Comparison of ENCODE assay signal across 12 mouse cellular contexts in the genomic region with DNA sequence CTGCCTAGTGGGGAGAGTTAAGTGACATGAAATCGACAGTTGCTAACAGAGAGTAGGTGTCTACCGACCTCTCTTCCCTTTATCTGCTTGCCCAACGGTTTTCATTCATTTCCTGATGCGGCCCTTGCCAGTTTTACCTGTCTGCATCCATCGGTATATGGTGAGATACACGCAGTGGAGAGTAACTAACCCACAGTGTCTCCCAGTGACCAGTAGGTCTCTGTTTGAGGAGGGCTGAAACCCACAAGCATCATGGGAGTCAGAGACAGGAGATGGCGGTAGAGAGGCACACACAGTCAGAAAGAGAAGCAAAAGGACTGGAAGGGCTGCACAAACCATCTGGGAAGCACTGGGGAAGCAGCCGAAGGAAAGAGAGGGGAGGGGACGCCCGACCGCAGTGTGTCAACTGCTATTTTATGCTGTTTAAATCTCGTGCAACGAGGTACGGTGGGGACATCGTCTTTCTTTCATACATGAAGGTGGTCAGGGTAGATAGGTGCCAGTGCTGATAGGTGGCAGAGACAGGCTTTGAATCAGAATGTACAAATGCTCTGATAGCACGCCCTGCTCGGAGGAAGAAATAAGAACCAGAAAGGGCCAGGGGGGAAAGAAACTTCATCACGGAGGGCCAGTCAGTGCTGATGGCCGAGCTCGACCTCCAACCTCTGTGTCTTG. TPM values are rescaled to one million over a fixed set of nuclear protein-coding genes. Genes with fewer than 3 reads are reported as not detected.
DNase-seq lines count a peak whose midpoint lies in the region; ATAC-seq and TF ChIP-seq lines count a peak whose summit lies in the region.
"Had no signal": no experiment of that assay in that cellular context is flagged by ENCODE, and none has a peak within 500 bp of the region (broad histone marks: within the 10 kb centered on the region; RNA-seq: fewer than 3 reads in every experiment).

No protein-coding gene starts in this region.

- H3K9ac ChIP-seq in kidney, embryonic 15.5 days = no peak overlapping the region

- 0 out of 2 replicates have a peak, but pooled peaks have one; percentile 12 for TF ChIP-seq CTCF in cortical plate, adult 2 months (IDR thresholded peaks at IDR 0.05; ENCODE audit: extremely low read depth, insufficient read depth, low read length)

- DNase-seq in kidney, postnatal 10 days = peak; percentile 34
- peak; percentile 50 for DNase-seq in ES-CJ7 (ENCODE audit: low read depth, low spot score)
- DNase-seq in urinary bladder, postnatal 36 days (ENCODE audit: low spot score in 2 of 2) = no peak
- DNase-seq in gastrocnemius, postnatal 36 days = no peak
- DNase-seq in adrenal gland, postnatal 36 days = no peak
- DNase-seq: cerebellum, postnatal 36 days had no signal

- no peak overlapping the region for H3K4me3 ChIP-seq in kidney, embryonic 15.5 days (replicated peaks)
- H3K4me3 ChIP-seq in cortical plate, adult 2 months (ENCODE audit: insufficient read depth, low read length) = no peak overlapping the region

- no peak for TF ChIP-seq POLR2A in cortical plate, adult 2 months (IDR thresholded peaks at IDR 0.05; ENCODE audit: extremely low read depth, insufficient read depth, low read length)

- no peaks in the 10 kb centered on the region for H3K27me3 ChIP-seq in kidney, embryonic 15.5 days

- no peak overlapping the region for H3K27ac ChIP-seq in kidney, embryonic 15.5 days
- no peak overlapping the region for H3K27ac ChIP-seq in cortical plate, adult 2 months (ENCODE audit: insufficient read depth, low read length)

- H3K4me1 ChIP-seq in kidney, embryonic 15.5 days = peaks cover 3% of the 10 kb centered on the region
- H3K4me1 ChIP-seq in cortical plate, adult 2 months (ENCODE audit: control insufficient read depth, insufficient read depth, low read length) = no peaks in the 10 kb centered on the region

- intact Hi-C loops in gastrocnemius, postnatal 36 days (cut with DNase I) = no loop called here

- no peaks in the 10 kb centered on the region for H3K36me3 ChIP-seq in kidney, embryonic 15.5 days

- H3K9me3 ChIP-seq in kidney, embryonic 15.5 days (replicated peaks) = no peaks in the 10 kb centered on the region

- 74% methylated on average over 20 of the region's 20 CpGs for WGBS in kidney, embryonic 15.5 days

- H3K4me2 ChIP-seq in kidney, embryonic 15.5 days = no peak overlapping the region

- ATAC-seq in kidney, embryonic 15.5 days (replicated peaks; ENCODE audit: low FRiP score) = no peak
- peak; percentile 54 for ATAC-seq in megakaryocyte progenitor cell, adult 5-6 weeks (replicated peaks; ENCODE audit: poor library complexity)
- ATAC-seq: intestine, embryonic 16.5 days had no signal

RNA-seq across cellular contexts. Expression of gene Gm11639, which starts 23.8 kb away (rescaled TPM):
- polyA plus RNA-seq in kidney, embryonic 15.5 days (2015; fragmentation: Nextera tagmentation; extraction: Ambion mirVana) = 0.17 and 0.30 TPM in 2 replicates
- polyA plus RNA-seq in cortical plate, adult 2 months (2012; rRNA removed) = 0.09 and 0.17 TPM in 2 replicates
- not detected in 2 replicates for total RNA-seq in megakaryocyte progenitor cell, adult 5-6 weeks (2015)
- total RNA-seq in megakaryocyte progenitor cell, adult 5-6 weeks (2017) = 0.07 TPM in 1 of 2 replicates, not detected in the other
- total RNA-seq in gastrocnemius, postnatal 36 days (2021) = not detected
- under 1 TPM; 0.03 to 0.10 TPM for total RNA-seq in adrenal gland, postnatal 36 days (2021)
- total RNA-seq: gastrocnemius, adult 18-20 months; megakaryocyte, adult 5-6 weeks had no signal

RNA-seq across cellular contexts. Expression of gene Itgb3, which starts 53.9 kb away (rescaled TPM):
- polyA plus RNA-seq in kidney, embryonic 15.5 days (2015; fragmentation: Nextera tagmentation; extraction: Ambion mirVana) = 3.4 and 3.6 TPM in 2 replicates
- polyA plus RNA-seq in cortical plate, adult 2 months (2012; rRNA removed) = 2.4 and 2.5 TPM in 2 replicates
- 2.0 and 2.2 TPM in 2 replicates for total RNA-seq in megakaryocyte progenitor cell, adult 5-6 weeks (2015)
- total RNA-seq in megakaryocyte progenitor cell, adult 5-6 weeks (2017) = 4.0 and 5.3 TPM in 2 replicates
- under 1 TPM; 0.66 to 0.76 TPM for total RNA-seq in gastrocnemius, postnatal 36 days (2021)
- total RNA-seq in adrenal gland, postnatal 36 days (2021) = 10 to 100 TPM in 1 of 2 experiments, 1 to 10 TPM in 1; 5.1 to 18.0 TPM

Comparison
In these comparisons a context has a peak if more than half of its experiments do, and no peak if none do; other contexts are left out.
1. DNase-seq: peak in kidney, postnatal 10 days (single experiment) and ES-CJ7 (single experiment); none in urinary bladder, postnatal 36 days (0 of 2), gastrocnemius, postnatal 36 days (0 of 2) and adrenal gland, postnatal 36 days (0 of 2).